Mouse (Mus musculus) kidney, postnatal 14 days (tissue): ENCODE results near the gene Sap30.
"Not testable (repeated sequence)": the region's sequence is repeated elsewhere in the genome, so short reads cannot be mapped to it uniquely, and the experiment has no call there.

Experiments
- DNase-seq: peaks from one replicate; pipeline ENCODE4 v3.0.0; 2022; ENCODE audit warnings: mixed read lengths

Gene Sap30

DNA sequence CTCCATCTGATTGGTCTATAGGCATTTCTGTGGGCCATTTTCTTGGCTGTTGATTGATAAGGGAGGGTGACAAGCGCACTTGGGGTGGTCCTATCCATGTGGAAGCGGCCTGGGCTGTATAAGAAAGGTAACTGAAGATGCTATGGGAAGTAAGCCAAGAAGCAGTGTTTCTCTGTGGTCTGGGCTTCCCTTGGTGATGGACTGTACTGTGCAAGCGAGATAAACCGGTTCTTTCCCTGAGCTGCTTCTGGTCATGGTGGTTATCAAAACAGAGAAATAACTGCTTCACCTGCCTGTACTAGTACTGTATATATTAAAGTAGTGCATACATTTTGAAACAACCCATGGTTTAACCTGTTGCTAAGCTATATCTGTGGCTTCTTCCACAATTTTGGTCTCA is 4.2 kb upstream of the Sap30 start:
- DNase-seq, result no peak

GRCm38 (mm10) chr8:57489896-57490295 is 2.2 kb upstream of the Sap30 start:
- peak; percentile 21 for DNase-seq

DNA sequence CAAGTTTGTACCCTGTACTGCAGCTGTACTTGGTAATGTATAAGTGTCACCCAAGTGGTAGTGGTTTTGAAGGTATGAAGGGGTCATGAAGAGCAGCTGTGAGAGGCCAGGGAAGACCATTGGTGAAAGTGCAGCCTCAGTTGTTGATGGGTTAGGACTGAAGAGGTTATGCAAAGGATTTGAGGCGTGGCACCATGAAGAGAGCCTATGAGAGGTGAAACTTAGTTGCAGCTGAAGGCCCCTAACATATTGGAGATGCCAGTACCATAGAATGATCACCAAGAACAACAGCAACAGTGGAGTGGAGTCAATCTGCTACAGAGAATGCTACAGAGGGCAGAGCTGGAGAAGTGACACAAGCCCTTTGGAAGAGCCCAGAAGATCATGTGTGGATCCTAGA is 1.7 kb upstream of the Sap30 start:
- no peak for DNase-seq

- peak; percentile 78 for DNase-seq
These were observed 679 bp upstream of the Sap30 start for GRCm38 (mm10) chr8:57488312-57488765.

GRCm38 (mm10) chr8:57486491-57487440 is 894 bp downstream of the Sap30 start:
- DNase-seq, result peak; percentile 52

GRCm38 (mm10) chr8:57480606-57481005 is 7.1 kb downstream of the Sap30 start:
- no peak for DNase-seq

DNA sequence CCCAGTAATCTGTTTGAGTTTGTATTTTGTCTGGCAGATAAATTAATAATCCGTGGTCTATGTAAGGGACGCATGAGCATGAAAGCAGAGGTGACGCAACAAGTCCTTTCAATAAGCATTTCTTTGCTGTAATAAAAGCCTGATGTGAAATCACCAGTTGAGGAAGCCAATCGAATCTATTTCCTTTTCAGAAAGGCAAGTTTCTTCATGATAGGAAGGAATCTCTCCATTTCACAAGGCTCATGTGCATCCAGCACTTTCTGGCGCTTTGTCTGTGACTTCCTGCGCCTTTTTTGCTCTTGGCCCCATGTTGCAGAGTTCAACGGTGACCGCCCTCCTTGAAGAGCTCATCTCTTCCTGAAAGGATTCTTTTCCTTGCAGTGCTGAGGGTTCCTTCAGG is 8.0 kb downstream of the Sap30 start:
- DNase-seq, result no peak

DNA sequence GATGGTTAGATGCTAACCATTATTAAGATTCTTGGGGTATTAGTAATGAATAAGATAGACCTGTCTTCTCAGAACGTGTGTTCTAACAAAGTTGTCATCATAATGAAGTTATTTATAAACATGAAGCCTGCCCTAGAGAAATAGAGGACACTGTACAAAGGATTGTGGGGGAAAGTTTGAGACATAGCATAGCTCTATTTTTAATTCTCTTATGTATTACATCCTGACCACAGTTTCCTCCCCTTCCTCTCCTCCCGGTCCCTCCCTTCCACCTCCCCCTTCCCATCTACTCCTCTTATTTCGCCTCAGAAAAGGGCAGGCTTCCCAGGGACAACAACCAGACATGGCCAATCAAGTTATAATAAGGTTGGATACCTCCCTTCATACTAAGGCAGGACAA is 9.3 kb downstream of the Sap30 start:
- DNase-seq, result no peak

GRCm38 (mm10) chr8:57473751-57474150 is 13.9 kb downstream of the Sap30 start:
- DNase-seq, result no peak

DNA sequence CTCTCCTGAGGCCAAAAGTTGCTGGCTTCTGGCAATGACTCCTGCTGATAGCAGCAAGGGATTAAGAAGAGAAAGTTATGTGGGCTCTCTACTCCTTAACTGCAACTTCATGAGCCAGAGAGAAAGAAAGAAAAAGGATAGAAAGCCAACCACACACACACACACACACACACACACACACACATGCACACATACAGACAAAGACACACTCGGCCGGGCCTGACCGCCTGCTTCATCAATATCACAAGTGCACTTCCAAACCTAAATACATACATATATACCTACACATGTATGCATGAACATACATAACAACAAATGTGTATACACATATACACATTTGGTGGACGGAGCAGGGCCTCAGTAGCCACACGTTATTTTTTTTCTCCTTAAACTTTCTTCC is 16.8 kb downstream of the Sap30 start:
- no peak for DNase-seq

DNA sequence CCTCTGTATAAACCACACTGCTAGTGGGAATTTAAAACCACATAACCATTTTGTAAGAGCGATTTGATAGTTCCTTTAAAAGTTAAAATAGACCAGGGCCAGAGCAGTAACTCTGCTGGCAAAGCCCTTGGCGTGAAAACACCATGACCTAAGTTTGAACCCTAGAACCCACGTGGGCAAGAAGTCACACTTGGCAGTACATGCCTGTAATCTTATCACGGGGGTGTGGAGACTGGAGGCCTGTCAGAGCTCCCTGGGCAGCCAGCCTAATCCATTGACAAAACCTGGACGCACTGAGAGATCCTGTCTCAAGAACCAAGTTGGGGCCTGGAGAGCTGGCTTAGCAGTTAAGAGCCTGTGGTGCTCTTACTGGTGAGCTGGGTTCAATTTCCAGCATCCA is 19.0 kb downstream of the Sap30 start:
- DNase-seq, result peak; percentile 42

DNA sequence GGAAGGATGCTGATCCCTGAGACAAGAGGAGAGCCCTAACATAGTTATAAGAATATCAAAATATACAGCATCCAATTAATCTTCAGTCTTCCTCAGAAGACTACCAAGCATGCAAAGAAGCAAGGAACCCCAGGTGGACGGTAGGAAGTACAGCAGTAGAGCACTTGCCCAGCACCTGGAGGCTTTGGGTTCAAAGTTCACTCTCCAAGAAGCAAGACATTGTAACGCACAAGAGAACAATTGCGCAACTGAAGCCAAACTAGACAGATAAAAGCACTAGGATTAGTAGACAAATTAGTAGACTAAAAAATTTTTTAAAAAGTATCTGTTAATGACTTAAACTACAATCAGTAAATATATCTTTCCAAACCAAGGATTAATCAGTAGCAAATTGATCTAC is 23.9 kb downstream of the Sap30 start:
- DNase-seq, result no peak

- DNase-seq, result no peak
These were observed 24.8 kb downstream of the Sap30 start for GRCm38 (mm10) chr8:57462839-57463238.

GRCm38 (mm10) chr8:57457942-57458341 is 29.7 kb downstream of the Sap30 start:
- DNase-seq, result peak; percentile 16

DNA sequence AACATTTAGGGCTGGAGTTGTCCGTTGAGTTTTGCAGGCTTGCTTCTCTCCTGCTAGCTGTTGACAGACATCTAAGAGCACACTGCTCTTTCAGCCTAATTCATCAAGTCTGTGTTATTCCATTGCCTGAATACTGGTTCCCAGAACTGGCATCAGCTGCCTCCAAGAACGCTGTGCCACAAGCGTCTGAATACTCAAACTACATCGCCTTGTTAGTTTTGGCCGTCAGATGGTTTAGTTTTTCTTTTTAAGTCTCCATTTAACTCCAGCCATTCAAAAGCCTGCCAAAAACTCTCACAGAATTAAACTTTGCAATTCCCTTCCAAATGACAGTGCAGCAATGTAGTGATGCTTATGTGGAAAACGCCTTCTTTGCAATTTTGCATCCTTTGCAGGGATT is 30.5 kb downstream of the Sap30 start:
- no peak for DNase-seq

GRCm38 (mm10) chr8:57455765-57456164 is 31.9 kb downstream of the Sap30 start, which contains the start of gene Scrg1:
TSS of gene Scrg1 (plus strand) at chr8:57455923.
- DNase-seq, result no peak

GRCm38 (mm10) chr8:57453361-57453760 is 34.3 kb downstream of the Sap30 start:
- DNase-seq, result no peak

DNA sequence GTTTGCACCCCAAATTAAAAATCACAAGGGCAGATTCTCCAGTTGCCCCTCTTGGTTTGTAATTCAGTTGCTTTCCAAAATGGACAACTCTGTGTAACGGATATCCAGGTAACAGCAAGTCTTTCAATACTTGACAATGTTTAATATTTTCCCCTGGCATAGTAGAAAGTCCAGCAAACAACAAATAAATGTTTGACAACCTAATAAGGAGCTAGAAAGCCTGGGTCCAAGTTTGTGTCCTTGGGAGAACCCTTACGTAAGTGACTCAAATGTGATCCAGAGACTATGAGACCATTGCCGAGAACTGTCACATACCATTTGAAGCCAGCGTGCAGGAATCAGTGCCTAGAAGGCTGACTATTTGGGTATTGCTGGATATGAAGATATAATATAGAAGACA is 35.8 kb downstream of the Sap30 start:
- no peak for DNase-seq

GRCm38 (mm10) chr8:57450726-57451125 is 36.9 kb downstream of the Sap30 start:
- DNase-seq, result no peak

DNA sequence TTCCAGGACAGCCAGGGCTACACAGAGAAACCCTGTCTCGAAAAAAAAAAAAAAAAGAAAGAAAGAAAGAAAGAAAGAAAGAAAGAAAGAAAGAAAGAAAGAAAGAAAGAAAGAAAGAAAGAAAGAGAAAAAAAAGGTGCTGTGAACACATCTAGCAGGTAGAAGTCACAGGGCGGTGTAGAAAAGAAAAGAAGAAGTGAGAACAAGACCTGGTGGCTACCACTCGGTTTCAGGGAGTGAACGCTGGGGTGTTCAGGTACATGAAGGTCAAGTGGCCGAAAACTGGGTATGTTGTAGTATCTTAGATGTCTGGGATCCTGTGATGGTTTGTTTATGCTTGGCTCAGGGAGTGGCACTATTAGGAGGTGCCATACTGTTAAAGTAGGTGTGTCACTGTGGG is 41.8 kb downstream of the Sap30 start:
- not testable (repeated sequence) for DNase-seq

GRCm38 (mm10) chr8:57443289-57443688 is 44.4 kb downstream of the Sap30 start:
- DNase-seq, result no peak

GRCm38 (mm10) chr8:57441556-57441955 is 46.1 kb downstream of the Sap30 start:
- no peak for DNase-seq

DNA sequence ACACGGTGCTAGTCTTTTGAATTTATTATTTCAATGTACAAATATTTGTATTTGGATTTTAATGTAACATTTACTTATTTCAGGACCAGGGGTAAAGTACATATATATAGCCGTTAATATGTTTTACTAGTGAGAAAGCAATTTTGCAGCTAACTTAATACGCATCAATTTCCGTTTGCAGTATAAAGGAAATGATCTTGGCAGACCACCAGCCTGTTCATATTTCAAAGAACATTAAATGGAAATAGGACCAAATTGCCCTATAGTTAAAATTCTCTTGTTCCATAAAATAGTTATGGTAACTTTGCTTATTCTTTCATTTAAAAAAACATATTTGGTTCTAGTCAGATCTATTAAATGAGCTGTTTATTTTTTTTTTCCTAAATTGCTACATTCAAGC is 46.5 kb downstream of the Sap30 start:
- DNase-seq, result no peak

DNA sequence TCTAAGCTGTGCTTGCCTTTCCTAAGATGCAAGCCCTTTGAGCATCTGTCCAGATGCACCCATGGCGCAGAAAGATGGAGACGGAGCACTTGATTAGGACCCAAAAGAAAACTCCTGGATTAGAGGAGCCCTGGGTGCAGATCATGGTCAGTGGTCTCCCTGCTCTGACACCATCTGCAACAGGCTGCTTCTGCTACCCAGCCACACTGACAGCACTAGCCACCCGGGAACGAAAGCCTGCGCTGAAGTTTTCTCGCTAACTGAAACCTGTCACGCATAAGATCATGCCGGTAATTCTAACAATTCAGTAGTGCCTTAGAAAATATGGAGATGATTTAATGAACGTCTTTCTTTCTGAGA is 51.2 kb downstream of the Sap30 start:
- no peak for DNase-seq
